Mouse (Mus musculus): ENCODE measurements around the gene Gm5901. TPM values are rescaled to one million over a fixed set of nuclear protein-coding genes. Genes with fewer than 3 reads are reported as not detected.

Gm5901 gene
- polyA plus RNA-seq, 1 experiment, result 188 TPM

DNA sequence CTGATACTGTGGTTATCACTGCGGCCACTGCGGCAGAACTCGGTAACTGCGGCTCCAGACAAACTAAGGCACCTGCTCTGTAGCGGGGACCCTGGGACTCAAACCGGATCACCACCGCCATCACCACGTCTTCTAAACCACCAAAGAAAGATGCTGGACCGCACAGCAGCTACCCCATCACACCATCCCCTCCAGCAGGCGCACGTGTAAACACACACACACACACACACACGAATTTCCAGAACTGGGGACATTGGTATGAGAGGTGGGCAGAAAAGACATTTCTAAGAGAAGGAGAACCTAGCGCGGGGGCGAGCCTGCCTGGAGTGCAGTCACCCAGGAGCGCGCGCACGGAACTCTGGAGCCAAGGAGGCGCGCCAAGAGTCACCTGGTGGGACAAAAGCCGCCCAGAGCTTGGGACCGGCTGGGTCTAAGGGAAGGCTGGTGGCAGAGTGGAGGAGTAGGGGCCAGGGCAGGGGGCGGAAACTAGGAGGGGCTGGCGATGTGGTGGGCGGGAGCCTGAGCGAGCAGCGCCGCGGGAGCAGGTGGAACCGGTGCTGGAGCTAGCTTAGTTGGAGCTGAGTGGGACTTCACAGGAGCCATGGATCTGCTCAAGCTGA is 50.7 kb downstream of the Gm5901 start, which contains the start of gene Cckbr:
TSS of gene Cckbr (plus strand) at position 308 of the 620 bp plus-strand sequence.
- Histone ChIP-seq H3K27me3 (ENCODE audit: control insufficient read depth, insufficient read depth, low read length) (no peaks in the 10 kb centered on the region), H3K36me3 (ENCODE audit: control insufficient read depth, insufficient read depth, low read length) (no peaks in the 10 kb centered on the region)

DNA sequence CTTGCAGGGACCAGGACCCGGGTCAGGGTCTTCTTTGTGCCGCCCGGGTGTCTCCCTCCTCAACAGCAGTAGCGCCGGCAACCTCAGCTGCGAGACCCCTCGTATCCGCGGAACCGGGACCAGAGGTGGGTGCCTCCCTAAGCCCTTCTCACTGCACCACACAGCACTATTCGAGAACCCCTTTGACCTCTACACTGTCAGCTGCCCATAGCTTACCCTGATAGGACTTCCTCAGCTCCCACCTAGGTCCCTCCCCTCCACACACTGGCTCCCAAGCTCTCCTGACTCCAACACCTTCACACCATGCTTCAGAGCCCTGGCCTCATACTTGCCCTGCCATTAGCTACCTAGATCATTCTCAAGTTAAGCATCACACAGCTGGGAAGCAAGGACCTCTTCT is 51.2 kb downstream of the Gm5901 start:
- TF ChIP-seq CTCF (IDR thresholded peaks at IDR 0.05; ENCODE audit: control insufficient read depth, insufficient read depth, insufficient replicate concordance, low read depth, low read length) (no peak), POLR2A (IDR thresholded peaks at IDR 0.05; ENCODE audit: control insufficient read depth, low read depth, low read length) (no peak)
- Histone ChIP-seq H3K36me3 (ENCODE audit: control insufficient read depth, insufficient read depth, low read length) (no peaks in the 10 kb centered on the region), H3K27ac (ENCODE audit: control insufficient read depth, insufficient read depth, low read depth, low read length) (no peak overlapping the region), H3K4me1 (ENCODE audit: control insufficient read depth, insufficient read depth, low read length) (peaks cover 4% of the 10 kb centered on the region; the same call in 1 of the 2 replicates), H3K4me3 (ENCODE audit: control insufficient read depth, low read depth, low read length) (no peak overlapping the region), H3K27me3 (ENCODE audit: control insufficient read depth, insufficient read depth, low read length) (no peaks in the 10 kb centered on the region)

More for the DNA sequence above, 50.7 kb downstream of the Gm5901 start, which contains the start of gene Cckbr:
- no peak within 1 kb of the TSS for H3K27ac ChIP-seq (ENCODE audit: control insufficient read depth, insufficient read depth, low read depth, low read length)
- H3K4me1 ChIP-seq (ENCODE audit: control insufficient read depth, insufficient read depth, low read length), result peaks cover 4% of the 10 kb centered on the region; the same call in 1 of the 2 replicates
- TF ChIP-seq POLR2A (IDR thresholded peaks at IDR 0.05; ENCODE audit: control insufficient read depth, low read depth, low read length), result no peak
- TF ChIP-seq CTCF (IDR thresholded peaks at IDR 0.05; ENCODE audit: control insufficient read depth, insufficient read depth, insufficient replicate concordance, low read depth, low read length), result no peak
- no peak within 1 kb of the TSS; the same call in 1 of the 2 replicates for H3K4me3 ChIP-seq (ENCODE audit: control insufficient read depth, low read depth, low read length)

Other genes with a start within 250 kb of the Gm5901 start
- gene Olfr683, start 228.0 kb upstream of the Gm5901 start, polyA plus RNA-seq (2012; rRNA removed), result not detected in 2 replicates
- gene Olfr684, start 211.4 kb upstream of the Gm5901 start, polyA plus RNA-seq (2012; rRNA removed), result not detected in 2 replicates
- not detected in 2 replicates for gene Olfr685, start 189.0 kb upstream of the Gm5901 start, polyA plus RNA-seq (2012; rRNA removed)
- gene Olfr686, start 167.6 kb upstream of the Gm5901 start, polyA plus RNA-seq (2012; rRNA removed), result not detected in 2 replicates
- gene Olfr688, start 86.9 kb upstream of the Gm5901 start, polyA plus RNA-seq (2012; rRNA removed), result not detected in 2 replicates
- gene Olfr689, start 63.9 kb upstream of the Gm5901 start, polyA plus RNA-seq (2012; rRNA removed), result not detected in 2 replicates
- 0.21 and 0.71 TPM in 2 replicates for gene Olfr690, start 40.9 kb upstream of the Gm5901 start, polyA plus RNA-seq (2012; rRNA removed)
- 0.82 and 0.93 TPM in 2 replicates for gene Olfr691, start 32.8 kb upstream of the Gm5901 start, polyA plus RNA-seq (2012; rRNA removed)
- gene Olfr692, start 6.8 kb upstream of the Gm5901 start, polyA plus RNA-seq (2012; rRNA removed), result not detected in 2 replicates
- 73.7 and 76.9 TPM in 2 replicates for gene Fam160a2, start 25.0 kb downstream of the Gm5901 start, polyA plus RNA-seq (2012; rRNA removed)
- gene Cnga4, start 29.5 kb downstream of the Gm5901 start, polyA plus RNA-seq (2012; rRNA removed), result 7.9 and 8.3 TPM in 2 replicates
- 0.07 and 0.12 TPM in 2 replicates for gene Cckbr, start 50.7 kb downstream of the Gm5901 start, polyA plus RNA-seq (2012; rRNA removed)
- 2.0 and 4.9 TPM in 2 replicates for gene Cavin3, start 107.3 kb downstream of the Gm5901 start, polyA plus RNA-seq (2012; rRNA removed)
- 3.9 and 4.0 TPM in 2 replicates for gene Smpd1, start 179.3 kb downstream of the Gm5901 start, polyA plus RNA-seq (2012; rRNA removed)
- 33.9 and 37.4 TPM in 2 replicates for gene Apbb1, start 206.6 kb downstream of the Gm5901 start, polyA plus RNA-seq (2012; rRNA removed)
- gene Hpx, start 225.1 kb downstream of the Gm5901 start, polyA plus RNA-seq (2012; rRNA removed), result 0.30 and 0.36 TPM in 2 replicates